Mouse (Mus musculus): ENCODE measurements around the gene Prodh2.

Gene Prodh2

GRCm38 (mm10) chr7:30549880-30550279, 56.5 kb downstream of the Prodh2 start:
- no peak for DNase-seq (ENCODE audit: low read depth, low spot score)

- DNase-seq (ENCODE audit: low read depth, low spot score): no peak
These were observed 57.2 kb downstream of the Prodh2 start for GRCm38 (mm10) chr7:30550603-30551002.

DNA sequence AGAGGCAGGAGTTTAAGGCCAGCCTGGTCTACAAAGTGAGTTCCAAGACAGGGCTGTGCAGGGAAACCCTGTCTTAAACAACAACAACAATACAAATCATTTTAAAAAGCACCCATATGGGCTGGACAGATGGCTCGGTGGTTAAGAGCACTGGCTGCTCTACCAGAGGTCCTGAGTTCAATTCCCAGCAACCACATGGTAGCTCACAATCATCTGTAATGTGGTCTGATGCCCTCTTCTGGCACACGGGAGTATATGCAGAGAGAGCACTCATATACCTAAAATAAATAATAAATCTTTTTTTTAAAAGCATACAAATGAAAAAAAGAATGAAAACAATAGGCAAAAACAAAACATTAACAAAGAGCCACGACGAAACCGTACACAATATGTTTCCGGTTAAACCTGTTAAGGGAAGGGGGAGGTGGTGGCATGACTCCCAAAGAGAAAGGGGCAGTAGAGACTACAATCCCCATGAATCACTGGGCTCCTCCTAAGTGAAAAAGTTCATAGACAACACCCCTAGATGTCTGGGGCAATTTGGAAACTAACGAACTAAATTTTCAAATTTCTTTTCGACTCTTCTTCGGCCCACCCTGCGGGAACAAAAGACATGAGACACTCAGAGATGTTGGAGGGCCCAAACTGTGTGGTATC, 58.2 kb downstream of the Prodh2 start:
- DNase-seq (ENCODE audit: low read depth, low spot score): no peak

DNA sequence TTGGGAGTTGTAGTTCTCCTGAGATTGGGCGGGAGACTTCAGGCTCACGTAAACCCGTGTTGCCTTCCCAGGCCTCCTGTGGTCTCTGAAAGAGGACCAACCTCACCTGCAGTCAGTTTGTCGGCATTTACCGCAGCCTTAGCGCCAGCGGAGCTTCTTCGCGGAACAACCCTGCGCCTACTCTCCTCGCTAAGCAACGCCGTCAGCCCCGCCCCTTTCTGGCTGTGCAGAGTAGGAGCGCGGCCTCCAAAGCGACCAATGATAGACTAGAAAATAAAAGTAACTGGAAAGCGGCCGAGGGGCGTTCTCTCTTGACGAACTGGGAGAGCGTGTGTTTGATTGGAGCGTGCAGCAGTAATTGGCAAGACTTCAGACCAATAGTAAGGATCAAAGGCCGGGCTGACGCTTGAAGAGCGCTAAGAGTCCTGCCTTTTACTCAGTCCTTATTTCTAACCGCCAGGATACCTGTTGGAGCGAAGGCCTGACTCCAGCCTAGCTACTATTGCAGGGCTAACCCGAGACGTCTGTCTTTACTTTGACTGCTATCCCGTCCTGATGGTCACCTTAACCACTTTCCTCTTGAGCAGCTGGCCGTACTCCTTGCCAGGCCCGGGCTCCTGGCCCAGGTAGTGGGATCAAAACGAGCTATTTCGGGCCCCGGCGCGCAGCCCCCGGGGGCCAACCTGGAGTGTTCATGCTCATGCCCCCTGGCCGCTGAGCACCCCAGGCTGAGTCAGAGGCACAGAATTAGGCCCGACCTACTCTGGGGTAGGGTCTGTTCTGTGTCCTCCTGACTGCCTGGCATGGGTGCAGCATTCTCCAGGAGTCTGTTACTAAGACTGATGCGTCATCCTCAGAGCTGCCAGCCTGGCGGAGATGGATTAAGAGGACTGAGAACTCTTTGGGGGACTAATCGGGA, 58.9 kb downstream of the Prodh2 start, which contains the start of the genes Hspb6 and Proser3:
Gene Hspb6 (plus strand): TSS at position 77 of the 919 bp plus-strand sequence.
Gene Proser3 (minus strand): TSS at position 198 of the 919 bp plus-strand sequence.
- peak; percentile 99 for DNase-seq (ENCODE audit: low read depth, low spot score)

GRCm38 (mm10) chr7:30553021-30553589, 59.7 kb downstream of the Prodh2 start:
- DNase-seq (ENCODE audit: low read depth, low spot score): no peak

DNA sequence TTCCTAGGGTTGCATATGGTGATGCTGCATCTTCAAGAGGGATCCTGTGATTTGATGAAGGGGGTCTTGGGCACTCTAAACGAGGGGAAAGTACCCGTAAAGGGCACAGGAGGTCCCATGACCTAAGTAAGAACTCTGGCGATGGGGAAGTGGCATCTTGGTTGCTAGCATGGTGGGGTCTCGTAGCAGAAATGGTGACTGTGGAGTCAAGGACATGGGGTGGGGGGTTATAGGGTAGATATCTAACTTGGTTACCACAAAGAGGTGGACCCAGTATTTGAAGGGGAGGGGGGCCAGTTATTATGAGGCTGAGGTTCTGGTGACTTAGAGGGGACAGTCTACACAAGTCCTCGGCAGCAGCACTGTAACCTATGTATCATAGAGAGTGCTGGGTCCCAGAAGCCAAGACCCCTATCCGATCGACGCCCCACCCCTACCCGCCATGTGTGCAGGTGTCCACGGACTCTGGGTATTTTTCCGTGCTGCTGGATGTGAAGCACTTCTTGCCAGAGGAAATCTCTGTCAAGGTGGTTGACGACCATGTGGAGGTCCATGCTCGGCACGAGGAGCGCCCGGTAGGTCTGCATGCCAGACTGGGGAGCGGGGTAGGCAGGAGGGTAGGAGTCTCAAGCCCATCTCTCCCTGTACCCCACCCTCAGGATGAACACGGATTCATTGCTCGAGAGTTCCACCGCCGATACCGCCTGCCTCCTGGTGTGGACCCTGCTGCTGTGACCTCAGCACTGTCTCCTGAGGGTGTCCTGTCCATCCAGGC, 60.6 kb downstream of the Prodh2 start:
- DNase-seq (ENCODE audit: low read depth, low spot score): no peak

DNA sequence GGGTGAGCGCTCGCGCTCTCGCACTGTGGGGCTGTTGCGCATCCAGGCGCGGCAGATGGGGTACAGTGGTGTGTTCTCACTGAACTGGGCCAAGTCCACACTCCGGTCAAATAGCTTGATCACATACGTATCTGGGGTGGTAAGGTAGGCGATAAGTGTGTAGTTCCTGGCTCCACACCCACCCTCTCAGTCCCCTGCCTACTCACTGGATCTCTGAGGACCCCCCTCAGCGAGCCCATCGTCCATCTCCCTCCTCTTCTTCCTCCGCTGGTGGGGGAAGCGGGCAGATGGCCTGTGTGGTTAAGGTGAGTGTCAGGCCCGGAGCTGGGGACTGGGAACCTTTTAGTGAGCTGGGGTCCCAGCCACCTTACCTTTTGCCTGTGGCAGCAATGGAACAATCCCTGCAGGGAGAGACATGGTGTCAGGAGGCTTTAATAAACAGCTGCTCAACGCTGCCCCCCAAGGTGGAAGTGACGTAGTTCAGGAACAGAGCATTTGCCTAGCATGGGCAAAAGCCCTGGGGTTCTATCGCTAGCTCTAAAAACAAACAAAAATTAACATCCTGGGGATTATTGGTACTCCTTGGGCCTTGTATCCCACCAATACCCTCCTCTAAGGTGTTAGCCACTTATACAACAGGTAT, 63.6 kb downstream of the Prodh2 start:
- DNase-seq (ENCODE audit: low read depth, low spot score): no peak

GRCm38 (mm10) chr7:30557901-30558514, 64.6 kb downstream of the Prodh2 start:
- peak; percentile 56 for DNase-seq (ENCODE audit: low read depth, low spot score)

DNA sequence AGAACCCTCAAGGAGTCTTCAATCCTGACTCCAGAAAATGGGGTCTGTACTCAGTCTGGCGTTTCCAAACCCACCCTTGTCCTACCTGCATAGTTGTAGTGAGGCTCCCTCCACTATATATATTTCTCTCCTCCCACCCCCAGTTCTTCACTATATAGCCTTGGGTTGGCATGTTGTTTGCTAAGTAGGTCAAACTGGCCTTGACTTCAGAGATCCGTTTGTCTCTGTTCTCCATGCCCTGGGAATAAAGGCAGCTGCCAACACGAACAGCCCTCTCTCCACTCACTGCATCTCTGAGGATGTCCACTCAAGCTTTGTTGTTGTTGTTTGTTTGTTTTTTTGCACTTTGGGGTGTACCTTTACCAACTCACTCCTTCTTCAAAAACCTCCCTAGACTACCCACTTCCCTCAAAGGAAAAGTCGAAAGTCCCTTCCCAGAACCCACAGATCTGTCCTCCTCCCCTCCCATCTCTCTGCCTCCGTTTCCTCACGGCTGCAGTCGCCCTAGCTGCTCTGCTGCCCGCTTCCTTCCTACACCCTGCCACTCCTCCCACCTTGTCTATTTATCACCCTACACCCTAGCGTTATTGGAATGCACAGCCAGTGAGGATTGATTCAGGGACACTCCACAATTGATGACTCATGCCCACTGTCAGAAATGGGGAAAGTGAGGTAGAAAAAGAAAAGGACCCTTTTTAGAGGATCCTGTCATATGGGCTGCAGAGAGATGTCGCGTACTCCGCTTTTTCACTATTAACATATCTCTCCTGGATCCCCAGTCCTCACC, 65.4 kb downstream of the Prodh2 start:
- DNase-seq (ENCODE audit: low read depth, low spot score): no peak

GRCm38 (mm10) chr7:30559443-30559954, 66.1 kb downstream of the Prodh2 start, which contains the start of gene Lin37:
Gene Lin37 (minus strand): TSS chr7:30559838.
- peak; percentile 99 for DNase-seq (ENCODE audit: low read depth, low spot score)

- no peak for DNase-seq (ENCODE audit: low read depth, low spot score)
These were observed 66.9 kb downstream of the Prodh2 start for GRCm38 (mm10) chr7:30560296-30560695.

DNA sequence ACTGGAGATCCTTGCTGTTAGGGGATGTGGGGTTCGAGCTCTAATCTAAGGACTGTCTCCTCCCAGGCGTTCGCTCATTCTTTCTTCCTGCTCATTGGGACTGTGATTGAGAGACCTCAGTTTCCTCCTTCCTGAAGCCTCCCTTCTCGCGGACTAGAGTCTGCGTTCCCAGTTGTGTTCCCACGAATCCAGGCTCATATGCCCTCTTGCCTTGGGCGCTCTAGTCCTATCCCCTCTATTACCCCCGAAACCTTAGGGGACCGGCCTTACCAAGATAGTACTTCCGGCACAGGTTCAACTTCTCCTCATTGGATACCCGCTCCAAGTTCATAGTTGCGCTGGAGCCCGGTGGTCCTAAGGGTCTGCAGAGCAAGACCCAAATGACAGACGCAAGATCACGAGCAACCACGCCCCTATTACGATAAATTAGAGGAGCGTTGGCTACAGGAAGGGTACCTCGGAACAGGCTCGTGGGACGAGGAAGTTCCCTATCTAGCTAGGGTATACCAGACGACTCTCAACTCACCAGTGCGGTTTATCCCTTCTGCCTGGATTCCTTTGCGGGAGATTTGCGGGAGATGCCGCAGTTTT, 69.2 kb downstream of the Prodh2 start:
- DNase-seq (ENCODE audit: low read depth, low spot score): no peak
